Mouse (Mus musculus) gastrocnemius, adult 18-20 months (tissue): ENCODE measurements at regions not wholly inside any gene's neighbourhood (a gene's known extent, or its start where the extent isn't known, plus 50 kb on each side); places are given as distances from the start of the nearest gene placed in this dataset.
A peak's percentile ranks its signal among the peaks of the same experiment; 100 is the strongest.

ENCODE experiments used
- DNase-seq: peaks from one replicate; pipeline ENCODE4 v3.0.0; 2021; ENCODE audit warnings: low spot score

DNA sequence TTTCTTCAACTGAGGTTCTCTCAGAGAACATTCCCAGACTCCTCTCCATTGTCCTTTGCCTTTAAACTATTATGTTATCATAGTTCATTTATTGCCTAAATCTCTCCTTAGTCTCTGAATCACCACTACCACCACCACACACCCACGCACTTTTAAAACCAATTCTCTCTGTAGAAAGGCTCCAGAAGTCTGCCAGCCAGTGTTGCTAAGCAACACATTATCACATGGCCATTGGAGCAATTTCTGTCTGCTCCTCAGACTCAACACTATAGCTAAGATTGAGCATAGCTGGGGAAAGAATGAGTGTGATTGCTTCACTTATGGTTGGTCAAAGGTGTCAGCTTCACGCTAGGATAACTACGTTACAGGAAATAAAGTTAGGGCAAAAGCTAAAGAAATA lies 59.3 kb downstream of the Trap1a start:
- no peak for DNase-seq

GRCm38 (mm10) chrX:139416701-139417100 lies 63.5 kb upstream of the D330045A20Rik start:
- peak; percentile 40 for DNase-seq

GRCm38 (mm10) chrX:139419867-139420266 lies 60.3 kb upstream of the D330045A20Rik start:
- peak; percentile 12 for DNase-seq

GRCm38 (mm10) chrX:139424307-139424706 lies 55.9 kb upstream of the D330045A20Rik start:
- DNase-seq = no peak
